Comparison of ENCODE assay signal across 9 mouse cellular contexts in the genomic region with DNA sequence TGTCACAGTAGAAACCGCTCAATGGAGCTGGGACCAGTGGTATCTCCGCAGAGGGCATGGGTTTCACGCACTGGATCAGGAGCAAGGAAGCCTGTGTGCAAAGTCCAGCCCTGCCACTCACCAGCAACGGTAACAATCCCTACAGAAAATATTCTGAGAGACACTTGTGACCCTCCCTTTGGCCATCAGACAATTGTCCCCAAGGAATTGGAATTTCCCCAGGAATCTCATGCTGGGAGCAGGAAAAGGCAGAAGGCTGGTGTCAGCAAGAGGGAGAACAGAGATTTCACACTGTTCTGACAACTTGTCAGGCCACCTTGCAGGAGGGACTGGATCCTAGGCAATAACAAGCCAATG.
DNase-seq lines count a peak whose midpoint lies in the region; ATAC-seq and TF ChIP-seq lines count a peak whose summit lies in the region.
"Had no signal": no experiment of that assay in that cellular context is flagged by ENCODE, and none has a peak within 500 bp of the region (broad histone marks: within the 10 kb centered on the region; RNA-seq: fewer than 3 reads in every experiment).

No protein-coding gene starts in this region.

- H3K9me3 ChIP-seq in forebrain, embryonic 10.5 days, result no peaks in the 10 kb centered on the region
- H3K9me3 ChIP-seq in forebrain, postnatal 0 days (ENCODE audit: low read length), result no peaks in the 10 kb centered on the region
- no peaks in the 10 kb centered on the region for H3K9me3 ChIP-seq in hindbrain, postnatal 0 days (ENCODE audit: low read length)
- no peaks in the 10 kb centered on the region for H3K9me3 ChIP-seq in neural tube, embryonic 13.5 days

- TF ChIP-seq POLR2A in liver, adult 2 months (IDR thresholded peaks at IDR 0.05; ENCODE audit: extremely low read depth, insufficient read depth, low read length), result no peak

- peaks cover 96% of the 10 kb centered on the region for H3K4me1 ChIP-seq in forebrain, embryonic 10.5 days
- H3K4me1 ChIP-seq in forebrain, postnatal 0 days (ENCODE audit: insufficient read depth), result peaks cover 12% of the 10 kb centered on the region; the same call in 1 of the 2 replicates
- peaks cover 10% of the 10 kb centered on the region for H3K4me1 ChIP-seq in liver, adult 2 months (ENCODE audit: control insufficient read depth, insufficient read depth, low read length)
- H3K4me1 ChIP-seq in hindbrain, postnatal 0 days (ENCODE audit: insufficient read depth, low read length), result peaks cover 28% of the 10 kb centered on the region
- H3K4me1 ChIP-seq in neural tube, embryonic 13.5 days (replicated peaks), result peaks cover 82% of the 10 kb centered on the region

- peaks cover 22% of the 10 kb centered on the region; the same call in 1 of the 2 replicates for H3K79me2 ChIP-seq in liver, adult 2 months (ENCODE audit: control insufficient read depth, insufficient read depth, low read length)

- no peak overlapping the region for H3K4me2 ChIP-seq in forebrain, postnatal 0 days (ENCODE audit: low read depth)
- H3K4me2 ChIP-seq in hindbrain, postnatal 0 days (ENCODE audit: low read depth, low read length), result peak overlapping the region; percentile 21; the same call in 1 of the 2 replicates
- H3K4me2 ChIP-seq in neural tube, embryonic 13.5 days, result peak overlapping the region; percentile 33

- no peak for TF ChIP-seq CTCF in forebrain, postnatal 0 days (IDR thresholded peaks at IDR 0.05; ENCODE audit: low read depth)
- no peak for TF ChIP-seq CTCF in liver, adult 2 months (IDR thresholded peaks at IDR 0.05; ENCODE audit: low read depth, low read length)
- no peak for TF ChIP-seq CTCF in hindbrain, postnatal 0 days (IDR thresholded peaks at IDR 0.05; ENCODE audit: low read depth)

- H3K36me3 ChIP-seq in forebrain, embryonic 10.5 days (replicated peaks), result no peaks in the 10 kb centered on the region
- H3K36me3 ChIP-seq in forebrain, postnatal 0 days (ENCODE audit: insufficient read depth), result no peaks in the 10 kb centered on the region
- H3K36me3 ChIP-seq in liver, adult 2 months (ENCODE audit: control insufficient read depth, insufficient read depth, low read length), result no peaks in the 10 kb centered on the region
- H3K36me3 ChIP-seq in hindbrain, postnatal 0 days (ENCODE audit: insufficient read depth, low read length), result no peaks in the 10 kb centered on the region
- H3K36me3 ChIP-seq in neural tube, embryonic 13.5 days, result no peaks in the 10 kb centered on the region

- H3K4me3 ChIP-seq in forebrain, embryonic 10.5 days, result peak overlapping the region; percentile 34
- no peak overlapping the region for H3K4me3 ChIP-seq in forebrain, postnatal 0 days (ENCODE audit: low read depth, low read length)
- no peak overlapping the region for H3K4me3 ChIP-seq in liver, adult 2 months (ENCODE audit: insufficient read depth, low read depth, low read length)
- no peak overlapping the region for H3K4me3 ChIP-seq in hindbrain, postnatal 0 days (ENCODE audit: low read length)
- no peak overlapping the region for H3K4me3 ChIP-seq in neural tube, embryonic 13.5 days

- 4% methylated on average over 4 of the region's 4 CpGs for WGBS in forebrain, embryonic 10.5 days
- WGBS in forebrain, postnatal 0 days, result 23% methylated on average over 4 of the region's 4 CpGs
- WGBS in liver, adult 2 months, result 53% methylated on average over 4 of the region's 4 CpGs
- WGBS in hindbrain, postnatal 0 days, result 16% methylated on average over 4 of the region's 4 CpGs
- WGBS in neural tube, embryonic 13.5 days, result 13% methylated on average over 4 of the region's 4 CpGs

- H3K27ac ChIP-seq in forebrain, embryonic 10.5 days, result peak overlapping the region; percentile 89
- no peak overlapping the region; the same call in 1 of the 2 replicates for H3K27ac ChIP-seq in forebrain, postnatal 0 days (ENCODE audit: low read depth, low read length)
- H3K27ac ChIP-seq in liver, adult 2 months (replicated peaks; ENCODE audit: insufficient read depth, low read depth, low read length), result peak overlapping the region; percentile 89
- no peak overlapping the region for H3K27ac ChIP-seq in hindbrain, postnatal 0 days
- peak overlapping the region; percentile 78 for H3K27ac ChIP-seq in neural tube, embryonic 13.5 days (replicated peaks)

- no peak overlapping the region for H3K9ac ChIP-seq in forebrain, postnatal 0 days
- H3K9ac ChIP-seq in liver, adult 2 months (ENCODE audit: low read depth, low read length), result no peak overlapping the region
- no peak overlapping the region for H3K9ac ChIP-seq in hindbrain, postnatal 0 days (replicated peaks; ENCODE audit: low read length)
- peak overlapping the region; percentile 50; the same call in 1 of the 2 replicates for H3K9ac ChIP-seq in neural tube, embryonic 13.5 days

- H3K27me3 ChIP-seq in forebrain, embryonic 10.5 days (ENCODE audit: poor library complexity, severe bottlenecking), result peaks cover 12% of the 10 kb centered on the region; the same call in 1 of the 2 replicates
- H3K27me3 ChIP-seq in forebrain, postnatal 0 days (ENCODE audit: insufficient read depth, low read length), result no peaks in the 10 kb centered on the region
- no peaks in the 10 kb centered on the region for H3K27me3 ChIP-seq in liver, adult 2 months (ENCODE audit: control insufficient read depth, insufficient read depth, low read length)
- H3K27me3 ChIP-seq in hindbrain, postnatal 0 days (ENCODE audit: insufficient read depth, low read length), result no peaks in the 10 kb centered on the region
- H3K27me3 ChIP-seq in neural tube, embryonic 13.5 days, result no peaks in the 10 kb centered on the region

- no peak for DNase-seq in forebrain, embryonic 10.5 days (ENCODE audit: extremely low spot score, low spot score)
- no peak for DNase-seq in forebrain, postnatal 0 days
- DNase-seq in liver, adult 2 months (ENCODE audit: extremely low read depth, low read depth, low spot score), result no peak
- DNase-seq in liver, result no peak
- DNase-seq in hindbrain, postnatal 0 days (ENCODE audit: low spot score), result no peak
- DNase-seq in right cerebral cortex, adult 18-20 months, result no peak
- no peak for DNase-seq in layer of hippocampus, adult 9-11 months
- DNase-seq: lung, postnatal 14 days had no signal

- ATAC-seq in forebrain, postnatal 0 days, result no peak
- ATAC-seq in hindbrain, postnatal 0 days, result no peak
- ATAC-seq in neural tube, embryonic 13.5 days (ENCODE audit: low read depth), result no peak

Comparison
In these comparisons a context has a peak if more than half of its experiments do, and no peak if none do; other contexts are left out.
1. H3K27ac ChIP-seq: peak in forebrain, embryonic 10.5 days (single experiment), liver, adult 2 months (single experiment) and neural tube, embryonic 13.5 days (single experiment); none in forebrain, postnatal 0 days (single experiment) and hindbrain, postnatal 0 days (single experiment).